Mouse (Mus musculus) urinary bladder, postnatal 25 days (tissue): Measurements from ENCODE around the gene Pigc.

ENCODE experiments used
- DNase-seq: peaks from one replicate; pipeline ENCODE4 v3.0.0; 2022; ENCODE audit warnings: low spot score

The Pigc gene

GRCm38 (mm10) chr1:161976255-161977182 lies 7.5 kb downstream of the Pigc start:
- peak; percentile 68 for DNase-seq

- DNase-seq, result no peak
These were observed 8.3 kb downstream of the Pigc start for GRCm38 (mm10) chr1:161977331-161977730.

DNA sequence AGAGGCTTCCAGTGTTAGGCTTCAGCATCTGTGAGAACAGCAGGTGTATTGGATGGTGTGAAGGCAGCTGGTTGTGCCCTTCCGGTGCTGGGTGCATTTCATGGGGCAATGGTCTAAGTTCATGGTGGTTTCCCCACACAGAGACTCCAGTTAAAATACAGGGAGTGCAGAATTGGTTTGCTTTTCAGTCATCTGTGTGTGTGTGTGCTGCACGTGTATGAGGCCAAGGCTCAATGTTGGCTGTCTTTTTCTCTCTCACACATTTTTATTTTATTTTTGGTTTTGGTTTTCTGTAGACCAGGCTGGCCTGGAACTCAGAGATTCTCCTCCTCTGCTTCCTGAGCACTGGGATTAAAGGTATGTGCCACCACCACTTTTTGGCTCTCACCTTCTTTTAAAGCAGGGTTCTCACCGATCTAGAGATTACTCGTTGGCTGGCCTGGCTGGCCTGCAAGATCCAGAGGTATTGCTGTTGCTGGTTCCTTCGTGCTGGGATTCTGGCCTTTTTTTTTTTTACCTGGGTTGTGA lies 9.3 kb downstream of the Pigc start:
- DNase-seq, result no peak

DNA sequence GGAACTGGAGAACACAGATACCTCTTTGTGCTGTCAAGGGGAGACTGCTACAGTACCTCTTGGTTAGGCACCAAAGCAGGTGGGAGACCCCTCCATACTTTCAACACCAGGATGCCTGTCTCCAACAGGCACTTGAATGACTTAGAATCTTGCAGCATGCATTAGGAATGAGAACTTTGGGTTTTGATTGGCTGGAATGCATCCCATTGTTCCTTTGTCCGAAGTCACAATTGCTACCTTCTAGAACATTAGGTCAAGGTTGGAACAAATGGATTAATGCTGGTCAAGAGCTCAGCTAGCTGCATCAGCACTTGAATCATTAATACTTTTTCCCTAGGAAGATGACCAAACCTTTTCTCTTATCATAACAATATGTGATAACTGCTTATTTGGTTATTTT lies 10.6 kb downstream of the Pigc start, which contains the start of gene 4930558K02Rik:
Gene 4930558K02Rik, minus strand, starts transcription at position 101 of the 400 bp plus-strand sequence.
- no peak for DNase-seq

GRCm38 (mm10) chr1:161980046-161980445 lies 11.1 kb downstream of the Pigc start:
- DNase-seq, result no peak

GRCm38 (mm10) chr1:161980626-161981298 lies 11.8 kb downstream of the Pigc start:
- DNase-seq, result no peak

GRCm38 (mm10) chr1:161983451-161983850 lies 14.5 kb downstream of the Pigc start:
- no peak for DNase-seq

DNA sequence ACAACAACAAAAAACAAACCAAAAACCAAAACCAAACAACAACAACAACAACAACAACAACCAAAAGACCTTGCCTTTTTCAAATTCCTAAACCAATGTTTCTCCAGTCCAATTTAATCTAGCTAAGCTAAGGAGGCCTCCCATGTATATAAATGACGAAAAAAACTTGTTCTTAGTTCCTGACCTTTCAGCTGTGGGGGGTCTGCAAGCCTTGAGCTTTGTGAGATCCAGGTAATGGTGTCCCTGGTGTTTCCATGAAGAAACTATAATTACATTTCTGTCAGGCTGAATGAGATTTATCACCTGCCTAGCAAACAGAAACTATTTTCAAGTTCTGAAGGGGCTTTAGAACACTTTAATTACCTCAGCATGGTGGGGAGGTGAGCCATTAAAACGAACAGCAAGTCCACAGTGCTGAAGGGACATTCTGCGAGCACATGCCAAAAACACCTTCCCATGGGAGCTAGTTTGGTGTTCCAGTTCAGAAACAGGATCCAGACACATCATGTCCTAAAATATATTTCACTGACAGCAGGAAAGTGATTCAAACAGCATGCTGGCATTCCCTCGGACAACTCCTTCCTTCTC lies 15.1 kb downstream of the Pigc start:
- DNase-seq, result no peak

DNA sequence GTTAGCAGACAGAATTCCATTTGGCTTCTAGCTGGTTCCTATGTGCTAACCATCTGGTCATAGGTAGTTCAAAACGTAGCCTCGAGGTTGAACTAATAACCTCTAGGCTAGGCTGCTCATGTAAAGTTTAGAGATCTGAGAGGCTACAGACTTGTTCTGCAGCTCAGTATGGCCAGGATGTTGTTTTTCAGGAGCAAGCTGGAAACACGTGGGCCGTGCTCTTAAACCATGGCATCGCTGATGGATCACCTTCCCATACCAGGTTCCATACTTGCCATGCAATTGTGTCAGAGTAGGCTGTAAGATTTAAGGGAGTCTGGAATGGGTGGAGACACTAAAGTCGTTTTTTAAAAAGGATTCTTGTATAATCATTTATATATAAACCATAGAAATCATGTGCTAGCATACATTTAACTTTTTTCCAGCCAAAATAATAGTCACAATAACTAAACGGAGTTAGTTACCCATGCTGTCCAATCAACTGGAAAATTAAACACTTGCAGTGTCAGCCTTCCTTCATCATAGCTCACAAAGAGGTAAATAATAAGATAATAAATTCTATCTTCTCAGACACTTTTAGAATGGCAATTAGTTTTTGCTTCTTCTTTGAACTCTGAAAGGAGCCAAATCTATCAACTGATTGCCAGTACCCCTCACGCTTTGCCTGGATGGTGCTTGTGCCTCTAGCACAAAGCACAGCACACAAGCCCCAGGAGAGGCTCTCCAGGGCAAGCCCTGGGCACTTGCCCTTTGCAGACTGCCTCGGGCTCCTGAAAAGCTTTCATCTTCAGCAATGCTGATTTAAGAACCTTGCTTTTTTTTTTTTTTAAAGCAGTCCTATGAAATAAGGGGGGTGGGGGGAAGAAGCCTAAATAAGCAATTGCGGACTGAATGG lies 21.9 kb downstream of the Pigc start:
- no peak for DNase-seq

GRCm38 (mm10) chr1:161991846-161992245 lies 22.9 kb downstream of the Pigc start:
- DNase-seq, result no peak

DNA sequence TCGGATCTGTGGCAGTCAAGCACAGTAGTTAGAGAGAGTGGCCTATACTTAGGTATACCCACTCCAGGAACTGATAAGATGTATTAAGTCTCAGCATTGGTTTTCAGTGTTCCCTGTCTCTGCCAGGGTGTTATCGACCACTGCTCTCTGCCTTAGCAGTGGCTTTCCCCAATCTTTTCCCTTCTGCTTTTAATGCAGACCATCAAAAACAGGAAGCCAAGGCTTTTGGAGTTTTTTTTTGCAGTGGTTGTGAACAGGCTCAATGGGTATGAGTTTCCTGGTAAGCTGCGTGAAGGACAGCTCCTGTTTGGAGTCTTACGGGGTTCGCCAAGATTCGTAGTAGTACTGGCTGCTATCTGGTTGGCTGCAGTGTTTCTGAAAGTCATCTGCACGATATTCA lies 23.4 kb downstream of the Pigc start:
- no peak for DNase-seq

DNA sequence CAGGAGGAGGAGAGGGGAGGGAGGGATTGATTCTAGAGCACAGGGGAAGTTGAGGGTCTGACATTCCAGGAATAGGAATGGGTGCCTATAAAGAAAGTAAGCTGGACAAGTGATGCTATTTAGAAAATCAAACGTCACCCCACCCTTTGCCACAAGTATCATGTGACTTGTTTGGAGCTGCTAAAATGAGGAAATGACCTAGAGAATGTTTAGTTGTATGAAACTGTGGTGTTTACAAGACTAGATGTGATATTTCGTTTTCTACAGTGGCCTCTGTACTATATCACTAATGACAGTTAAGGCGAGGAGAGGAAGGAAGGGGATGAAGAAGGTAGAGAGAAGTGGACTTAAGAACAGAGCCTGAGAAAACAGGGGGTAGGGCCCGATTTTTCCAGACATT lies 29.8 kb downstream of the Pigc start:
- DNase-seq, result no peak

GRCm38 (mm10) chr1:161999338-161999737 lies 30.4 kb downstream of the Pigc start:
- no peak for DNase-seq

DNA sequence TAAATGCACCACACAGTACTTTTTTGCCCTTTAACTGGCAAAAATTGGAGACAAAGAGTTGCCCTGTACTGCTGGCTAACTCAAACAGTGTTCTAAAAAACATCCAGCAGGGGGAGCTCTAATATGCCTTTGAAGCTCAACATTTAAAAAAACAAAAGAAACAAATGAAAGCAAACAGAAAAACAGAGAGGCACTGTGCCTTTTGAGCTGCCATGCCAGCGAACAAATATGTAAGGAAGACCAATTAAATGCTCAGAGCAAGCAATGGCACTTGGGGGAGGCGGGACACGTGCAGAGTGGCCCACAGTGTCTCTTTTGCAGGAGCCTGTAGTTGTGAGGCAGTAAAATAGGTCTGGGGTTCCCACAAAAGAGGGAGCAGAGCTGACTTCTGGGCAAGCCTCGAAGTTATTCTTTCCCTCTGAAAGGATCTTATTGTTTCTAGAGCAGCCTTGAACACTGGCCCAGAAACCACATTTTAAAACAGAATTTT lies 30.9 kb downstream of the Pigc start:
- peak; percentile 42 for DNase-seq

- no peak for DNase-seq
These were observed 32.3 kb downstream of the Pigc start for GRCm38 (mm10) chr1:162001328-162001727.

DNA sequence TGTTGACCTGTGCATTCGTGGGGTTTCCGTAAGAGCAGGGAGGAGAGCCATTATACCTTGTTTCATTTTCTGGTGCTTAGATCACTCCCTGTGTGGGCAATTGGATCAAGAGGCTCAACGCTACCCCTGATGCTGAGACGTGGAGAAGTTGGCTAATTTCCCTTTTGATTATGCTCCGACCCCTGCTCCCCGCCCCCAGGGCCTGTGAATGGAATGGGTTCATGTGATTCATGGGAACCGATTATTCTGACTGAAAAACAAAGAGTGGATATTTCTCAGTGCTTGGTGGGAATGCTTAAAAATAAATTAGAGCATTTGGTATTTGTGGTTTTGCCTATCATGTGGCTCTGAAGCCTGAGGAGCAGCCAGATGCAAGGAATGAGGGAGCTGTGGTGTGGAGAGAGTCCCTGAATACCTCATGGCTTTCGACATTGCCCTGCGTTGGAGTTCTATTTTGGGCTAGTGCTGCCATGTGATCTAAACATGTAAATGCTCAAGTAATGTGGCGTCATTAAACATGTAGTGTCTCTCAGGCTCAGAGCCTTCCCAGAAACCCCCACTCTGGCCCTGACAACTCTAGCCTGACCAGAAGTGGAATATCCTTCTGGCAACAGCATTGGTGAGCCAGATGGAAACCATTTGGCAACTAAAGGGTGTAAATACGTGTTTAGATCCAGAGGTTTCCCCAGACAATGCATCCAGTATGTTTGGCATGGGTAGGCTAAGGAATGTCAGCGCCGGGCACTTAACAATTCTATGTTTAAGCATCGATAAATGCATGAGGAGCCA lies 34.9 kb downstream of the Pigc start:
- DNase-seq, result no peak

- no peak for DNase-seq
These were observed 35.5 kb downstream of the Pigc start for GRCm38 (mm10) chr1:162004518-162004780.

- no peak for DNase-seq
These were observed 36.1 kb downstream of the Pigc start for GRCm38 (mm10) chr1:162004821-162005770.

- DNase-seq, result no peak
These were observed 37.1 kb downstream of the Pigc start for GRCm38 (mm10) chr1:162006109-162006508.

GRCm38 (mm10) chr1:162008208-162008607 lies 39.2 kb downstream of the Pigc start:
- no peak for DNase-seq
